Mouse (Mus musculus): Measurements from ENCODE around the gene Ubxn6.

DNA sequence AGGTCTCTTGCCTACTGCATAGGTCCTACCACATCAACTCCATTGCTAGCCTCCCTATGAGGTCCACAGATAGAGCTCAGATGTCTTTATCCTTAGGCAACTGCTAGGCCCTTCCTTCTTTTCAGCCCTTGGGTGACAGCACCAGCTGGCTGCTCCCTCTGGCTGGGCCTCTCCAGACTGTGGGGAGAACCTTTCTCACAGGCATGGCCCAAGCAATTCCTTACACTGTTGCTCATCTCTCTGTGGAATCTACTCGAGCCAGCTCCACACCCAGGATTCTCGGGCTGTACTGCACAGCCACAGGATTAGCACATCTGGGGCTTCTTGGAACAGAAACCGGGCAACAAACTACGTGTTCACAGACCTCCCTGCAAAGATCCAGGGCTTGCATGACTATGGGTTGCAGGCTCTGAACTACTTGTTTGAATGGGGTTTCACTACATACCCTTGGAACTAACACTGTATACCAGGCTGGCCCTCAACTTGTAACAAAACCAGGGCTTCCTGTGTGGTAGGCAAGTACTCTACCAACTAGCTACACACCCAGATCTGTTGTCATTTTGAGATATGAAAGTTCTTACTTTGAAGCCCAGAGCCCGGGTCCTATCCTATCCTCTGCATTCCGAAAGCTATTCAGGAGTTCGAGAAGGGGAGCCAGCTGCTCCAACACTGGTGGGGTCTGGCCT, 40.6 kb downstream of the Ubxn6 start:
- TF ChIP-seq POLR2A (IDR thresholded peaks at IDR 0.05; ENCODE audit: low read depth, low read length) (no peak), CTCF (IDR thresholded peaks at IDR 0.05; ENCODE audit: extremely low read depth, insufficient read length, insufficient replicate concordance, low read depth, low read length) (no peak)

All from small intestine, adult 2 months (tissue).